Mouse (Mus musculus) layer of hippocampus, postnatal 25 days (tissue): ENCODE measurements around the gene Defa28. TPM values are rescaled to one million over a fixed set of nuclear protein-coding genes. Genes with fewer than 3 reads are reported as not detected.
"Not testable (repeated sequence)": the region's sequence is repeated elsewhere in the genome, so short reads cannot be mapped to it uniquely, and the experiment has no call there.

Experiments used
- DNase-seq, 2 experiments: peaks; one replicate each; pipeline ENCODE4 v3.0.0; 2022; ENCODE audit warnings: mixed read lengths in 2 of 2, low spot score in 1 of 2; ENCODE audit errors: extremely low spot score in 1 of 2
- total RNA-seq, 2 experiments: library from RNA; stranded (reverse); gene quantifications; 2 replicates each; pipeline ENCODE4 v1.2.3; 2021

Defa28 gene
- total RNA-seq = not detected

DNA sequence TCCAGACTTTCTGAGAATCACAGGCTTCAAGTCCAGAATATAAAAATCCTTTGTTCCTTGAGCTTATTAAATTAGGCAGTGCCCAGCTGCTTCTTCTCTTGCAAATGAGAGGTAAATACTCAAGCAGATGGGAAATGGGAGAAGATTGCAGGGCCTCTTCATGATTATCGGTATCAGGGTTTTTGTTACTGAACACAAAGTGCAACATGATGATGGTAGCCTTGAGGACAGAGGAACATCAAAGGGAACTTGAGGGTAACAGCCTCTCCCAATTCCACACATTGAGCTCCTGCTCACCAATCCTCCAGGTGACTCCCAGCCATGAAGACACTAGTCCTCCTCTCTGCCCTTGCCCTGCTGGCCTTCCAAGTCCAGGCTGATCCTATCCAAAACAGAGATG lies at the start of gene Defa28:
TSS of gene Defa28 (plus strand) at position 301 of the 400 bp plus-strand sequence.
- DNase-seq = not testable (repeated sequence)

DNA sequence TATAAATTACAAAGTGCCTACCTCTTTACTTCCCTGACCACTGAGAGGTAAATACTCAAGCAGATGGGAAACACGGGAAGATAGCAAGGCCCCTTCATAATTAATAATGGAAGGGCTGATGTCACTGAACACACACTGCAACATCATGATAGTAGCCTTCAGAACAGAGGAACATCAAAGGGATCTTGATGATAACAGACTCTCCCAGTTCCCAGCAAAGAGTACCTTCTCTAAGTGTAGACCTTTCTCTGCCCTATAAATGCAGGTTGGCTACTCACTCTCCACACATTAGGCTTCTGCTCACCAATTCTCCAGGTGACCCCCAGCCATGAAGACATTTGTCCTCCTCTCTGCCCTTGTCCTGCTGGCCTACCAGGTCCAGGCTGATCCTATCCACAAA lies 17.7 kb upstream of the Defa28 start, which contains the start of gene Defa37:
TSS of gene Defa37 (plus strand) at position 301 of the 400 bp plus-strand sequence.
- DNase-seq = not testable (repeated sequence)

DNA sequence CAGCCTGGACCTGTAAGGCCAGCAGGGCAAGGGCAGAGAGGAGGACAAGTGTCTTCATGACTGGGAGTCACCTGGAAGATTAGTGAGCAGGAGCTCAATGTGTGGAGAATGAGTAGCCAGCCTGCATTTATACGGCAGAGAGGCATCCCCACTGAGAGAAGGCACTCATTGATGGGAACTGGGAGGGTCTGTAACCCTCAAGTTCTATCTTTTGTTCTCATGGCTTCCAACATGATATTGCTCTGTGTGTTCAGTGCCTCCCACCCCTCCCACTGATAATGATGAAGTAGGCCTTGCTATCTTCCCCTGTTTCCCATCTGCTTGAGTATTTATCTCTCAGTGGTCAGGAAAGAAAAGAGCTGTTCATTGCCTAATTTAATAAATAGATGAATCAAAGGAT lies 11.6 kb downstream of the Defa28 start, which contains the start of gene Gm7861:
TSS of gene Gm7861 (minus strand) at position 101 of the 400 bp plus-strand sequence.
- not testable (repeated sequence) for DNase-seq

DNA sequence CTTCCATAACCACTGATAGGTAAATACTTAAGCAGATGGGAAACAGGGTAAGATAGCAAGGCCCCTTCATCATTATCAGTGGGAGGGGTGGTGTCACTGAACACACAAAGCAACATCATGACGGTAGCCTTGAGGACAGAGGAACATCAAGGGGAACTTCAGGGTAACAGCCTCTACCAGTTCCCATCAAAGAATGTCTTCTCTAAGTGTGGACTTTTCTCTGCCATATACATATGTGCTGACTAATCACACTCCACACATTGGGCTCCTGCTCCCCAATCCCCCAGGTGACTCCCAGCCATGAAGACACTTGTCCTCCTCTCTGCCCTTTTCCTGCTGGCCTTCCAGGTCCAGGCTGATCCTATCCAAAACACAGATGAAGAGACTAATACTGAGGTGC lies 35.1 kb downstream of the Defa28 start, which contains the start of gene Defa26:
TSS of gene Defa26 (plus strand) at position 301 of the 400 bp plus-strand sequence.
- not testable (repeated sequence) for DNase-seq

Other genes with a start within 250 kb of the Defa28 start
- gene Defa2, start 204.5 kb upstream of the Defa28 start, total RNA-seq = not detected
- gene Defa33, start 191.2 kb upstream of the Defa28 start, total RNA-seq = not detected
- not detected for gene Defa36, start 155.6 kb upstream of the Defa28 start, total RNA-seq
- not detected for gene Gm7849, start 126.4 kb upstream of the Defa28 start, total RNA-seq
- not detected for gene Defa20, start 73.7 kb upstream of the Defa28 start, total RNA-seq
- gene Defa32, start 54.0 kb upstream of the Defa28 start, total RNA-seq = not detected
- not detected for gene Defa37, start 17.6 kb upstream of the Defa28 start, total RNA-seq
- not detected for gene Gm7861, start 11.5 kb downstream of the Defa28 start, total RNA-seq
- gene Defa26, start 35.2 kb downstream of the Defa28 start, total RNA-seq = not detected
- not detected for gene Defa17, start 72.8 kb downstream of the Defa28 start, total RNA-seq
- gene Defa34, start 82.8 kb downstream of the Defa28 start, total RNA-seq = not detected
- not detected for gene AY761184, start 120.6 kb downstream of the Defa28 start, total RNA-seq
- not detected for gene Defa24, start 151.5 kb downstream of the Defa28 start, total RNA-seq
- gene Defb50, start 240.5 kb downstream of the Defa28 start, total RNA-seq = not detected